Mouse (Mus musculus) kidney, embryonic 16.5 days (tissue): ENCODE data around the gene Vsig10. TPM values are rescaled to one million over a fixed set of nuclear protein-coding genes. Genes with fewer than 3 reads are reported as not detected.

Experiments
- ATAC-seq: fragments of 200-750 bp; cut with Nextera tagmentation; 2 replicates; pipeline ENCODE4 v1.8.0; 2017; ENCODE audit warnings: moderate TSS enrichment; ENCODE audit not compliant: low FRiP score, low TSS enrichment
- H3K27ac ChIP-seq: fragments of 300-500 bp; sonication (generic); 2 replicates; pipeline ENCODE4 v1.5.1; 2014; ENCODE audit warnings: low read length
- H3K27me3 ChIP-seq: fragments of 300-500 bp; sonication (generic); 2 replicates; pipeline ENCODE4 v1.6.1; 2014; ENCODE audit warnings: low read length, control low read depth, mixed read lengths; ENCODE audit not compliant: insufficient read depth
- H3K36me3 ChIP-seq: fragments of 300-500 bp; sonication (generic); 2 replicates; pipeline ENCODE4 v1.6.1; 2014; ENCODE audit warnings: low read length, control low read depth, mixed read lengths; ENCODE audit not compliant: insufficient read depth
- H3K4me1 ChIP-seq: fragments of 300-500 bp; sonication (generic); 2 replicates; pipeline ENCODE4 v1.6.1; 2014; ENCODE audit warnings: low read length, control low read depth, mixed read lengths; ENCODE audit not compliant: insufficient read depth
- H3K4me2 ChIP-seq: fragments of 300-500 bp; sonication (generic); replicated peaks from 2 replicates; pipeline ENCODE4 v1.6.1; 2014; ENCODE audit warnings: low read depth, low read length
- H3K4me3 ChIP-seq: fragments of 300-500 bp; sonication (generic); 2 replicates; pipeline ENCODE4 v1.5.1; 2014; ENCODE audit warnings: mild to moderate bottlenecking, low read length
- H3K9ac ChIP-seq: fragments of 300-500 bp; sonication (generic); replicated peaks from 2 replicates; pipeline ENCODE4 v1.6.1; 2014; ENCODE audit warnings: low read length
- H3K9me3 ChIP-seq: fragments of 300-500 bp; sonication (generic); 2 replicates; pipeline ENCODE4 v1.6.1; 2016; ENCODE audit warnings: low read length, control low read depth
- WGBS: fragments of 180-500 bp; shearing (Covaris S2); extraction: QIAGEN DNeasy Blood & Tissue Kit; methylation state at CpG from one replicate; pipeline ENCODE4 v1.1.7; 2014; 5-methylcytosine and 5-hydroxymethylcytosine counted together
- polyA plus RNA-seq: library from polyadenylated mRNA; unstranded; fragments of >200 nt; fragmentation: Nextera tagmentation; extraction: Ambion mirVana; gene quantifications from 2 replicates; pipeline ENCODE4 v1.2.1, GENCODE M21; 2015

Vsig10 gene
- polyA plus RNA-seq, 1 experiment from 2014 or later: 14.6 TPM

DNA sequence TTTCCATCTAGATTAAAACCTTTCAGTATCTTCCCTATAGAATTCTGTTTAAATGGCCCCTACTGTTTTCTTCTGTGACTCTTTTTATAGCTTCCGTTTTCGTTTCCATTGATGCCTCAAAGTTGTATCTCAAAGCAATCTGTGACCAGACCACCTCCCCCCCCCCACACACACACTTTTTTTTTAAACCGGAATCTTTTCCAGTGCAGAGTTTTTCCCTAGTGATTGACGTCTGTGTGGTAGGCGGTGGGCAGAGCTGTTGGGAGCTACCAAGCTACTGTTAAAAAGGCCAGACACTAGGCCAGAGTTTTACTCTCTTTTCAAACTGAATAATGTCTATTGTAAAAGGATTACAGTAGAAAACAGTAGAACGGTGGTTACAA lies 39.4 kb downstream of the Vsig10 start:
- H3K9me3 ChIP-seq: no peaks in the 10 kb centered on the region
- H3K27ac ChIP-seq: peak overlapping the region; percentile 92
- H3K9ac ChIP-seq: peak overlapping the region; percentile 83
- H3K36me3 ChIP-seq: no peaks in the 10 kb centered on the region
- H3K4me1 ChIP-seq: peaks cover 66% of the 10 kb centered on the region
- no peak for ATAC-seq
- peak overlapping the region; percentile 79 for H3K4me3 ChIP-seq
- H3K4me2 ChIP-seq: peak overlapping the region; percentile 86
- H3K27me3 ChIP-seq: no peaks in the 10 kb centered on the region
- WGBS: 9% methylated on average over 6 of the region's 6 CpGs

- no peaks in the 10 kb centered on the region for H3K27me3 ChIP-seq
- ATAC-seq: no peak
- WGBS: 41% methylated on average over 11 of the region's 11 CpGs
- peak overlapping the region; percentile 86 for H3K4me2 ChIP-seq
- H3K36me3 ChIP-seq: 0 out of 2 replicates have a peak, but pooled peaks cover 3% of the 10 kb centered on the region
- no peak overlapping the region for H3K4me3 ChIP-seq
- H3K9me3 ChIP-seq: no peaks in the 10 kb centered on the region
- H3K4me1 ChIP-seq: peaks cover 71% of the 10 kb centered on the region
- H3K27ac ChIP-seq: peak overlapping the region; percentile 77; the same call in 1 of the 2 replicates
- no peak overlapping the region for H3K9ac ChIP-seq
Measured at GRCm38 (mm10) chr5:117358725-117359124, 39.8 kb downstream of the Vsig10 start.

DNA sequence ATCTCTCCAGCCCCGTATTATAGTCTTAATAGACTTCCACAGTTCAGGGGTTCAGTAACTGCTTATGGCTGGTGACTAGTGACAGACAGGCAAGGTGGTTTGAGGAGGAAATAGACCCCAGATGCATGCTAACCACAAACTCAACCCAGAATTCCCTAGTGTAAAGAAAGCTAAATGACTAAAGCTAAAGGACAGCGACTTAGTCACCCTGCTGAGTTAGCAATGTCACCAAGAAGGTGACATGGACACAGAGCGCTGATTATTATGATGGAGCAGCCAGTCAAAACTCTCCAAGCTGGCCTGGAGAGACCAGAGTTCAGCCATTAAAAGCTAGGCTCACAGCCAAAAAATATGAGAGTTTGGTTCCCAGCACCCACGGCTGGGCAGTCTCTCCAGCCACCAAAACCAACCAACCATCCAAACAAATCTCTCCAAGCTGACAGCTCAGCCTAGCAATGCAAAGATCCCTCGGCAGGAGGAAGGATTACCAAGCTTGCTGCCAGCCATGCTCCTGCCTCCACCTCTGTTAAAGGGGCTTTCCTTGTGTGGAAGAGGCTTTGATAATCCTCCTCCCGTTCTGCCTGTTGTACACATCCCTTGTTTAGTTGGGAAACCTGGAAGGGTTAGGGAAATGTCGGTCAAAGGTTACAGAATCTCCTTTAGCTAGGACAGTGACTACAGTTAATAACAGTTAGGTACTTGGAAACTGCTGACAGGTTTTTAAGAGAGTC lies 40.8 kb downstream of the Vsig10 start:
- Histone ChIP-seq H3K4me2 (peak overlapping the region; percentile 28; the same call in 1 of the 2 replicates), H3K4me3 (no peak overlapping the region), H3K4me1 (peaks cover 75% of the 10 kb centered on the region), H3K9ac (no peak overlapping the region), H3K27ac (peak overlapping the region; percentile 77), H3K27me3 (no peaks in the 10 kb centered on the region), H3K9me3 (no peaks in the 10 kb centered on the region), H3K36me3 (0 out of 2 replicates have a peak, but pooled peaks cover 3% of the 10 kb centered on the region)
- 34% methylated on average over 7 of the region's 7 CpGs for WGBS
- ATAC-seq: no peak

DNA sequence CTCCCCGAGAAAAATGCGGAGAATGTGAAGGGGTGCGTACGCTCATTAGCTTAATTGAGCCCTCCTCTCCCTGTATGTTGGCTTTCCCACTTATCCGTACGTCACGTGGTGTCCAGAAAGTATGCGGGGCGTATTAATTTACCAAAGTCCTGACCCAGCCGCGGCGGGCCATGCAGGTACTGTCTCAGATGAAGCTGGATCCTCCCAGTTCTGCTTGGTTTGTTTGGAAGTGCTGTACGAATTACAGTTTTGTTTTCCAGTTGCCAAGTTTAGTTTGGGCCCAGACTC lies 41.3 kb downstream of the Vsig10 start:
- Histone ChIP-seq H3K36me3 (peaks cover 7% of the 10 kb centered on the region), H3K4me3 (no peak overlapping the region), H3K27me3 (no peaks in the 10 kb centered on the region), H3K9ac (no peak overlapping the region; the same call in 1 of the 2 replicates), H3K4me2 (peak overlapping the region; percentile 28), H3K27ac (peak overlapping the region; percentile 77), H3K4me1 (peaks cover 73% of the 10 kb centered on the region), H3K9me3 (no peaks in the 10 kb centered on the region)
- WGBS: 23% methylated on average over 13 of the region's 13 CpGs
- ATAC-seq: peak; percentile 14; the same call in 1 of the 2 replicates

DNA sequence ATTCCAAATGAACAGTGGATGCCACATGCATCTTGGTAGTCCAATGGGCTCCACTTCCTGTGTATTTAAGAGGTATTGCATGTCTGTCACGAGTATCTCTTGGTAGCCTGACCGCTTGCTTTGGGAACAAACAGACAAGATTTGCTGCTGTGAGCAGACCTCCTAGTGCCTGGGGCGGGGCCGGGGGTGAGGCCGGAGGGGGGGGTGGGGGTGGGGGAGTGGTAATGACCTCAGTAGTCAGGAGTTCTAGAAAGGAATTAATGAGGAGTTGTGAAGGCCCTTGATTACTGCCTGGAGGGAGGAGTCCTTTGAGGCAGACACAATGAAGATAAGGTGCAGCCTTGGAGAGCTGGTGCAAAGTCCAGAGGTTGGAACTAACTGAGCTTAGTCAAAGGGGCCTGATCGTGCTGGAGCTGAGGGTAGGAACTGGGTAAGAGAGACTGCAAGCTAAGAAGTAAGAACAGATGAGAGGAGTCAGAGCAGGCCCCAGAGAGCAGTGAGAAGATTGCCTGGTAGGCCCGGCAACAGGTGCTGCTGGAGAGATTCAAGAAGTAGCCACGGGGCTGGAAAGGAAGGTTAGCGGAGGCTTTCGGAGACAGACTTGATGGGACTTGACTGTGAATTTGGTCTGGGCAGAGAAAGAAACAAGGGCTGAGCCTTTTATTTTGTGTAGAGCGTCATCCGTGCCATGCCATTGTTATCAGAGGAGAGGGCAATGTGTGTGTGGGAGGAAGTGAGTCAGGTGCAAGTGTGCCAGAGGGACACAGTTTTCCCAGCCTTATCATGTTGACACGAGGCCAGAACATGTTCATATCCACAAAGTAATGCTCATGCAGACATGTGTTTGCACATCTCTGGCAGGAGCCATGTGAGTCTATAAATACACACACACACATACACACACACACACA lies 42.0 kb downstream of the Vsig10 start:
- Histone ChIP-seq H3K4me1 (peaks cover 67% of the 10 kb centered on the region), H3K27ac (peak overlapping the region; percentile 77), H3K4me2 (peak overlapping the region; percentile 28), H3K27me3 (no peaks in the 10 kb centered on the region), H3K4me3 (no peak overlapping the region), H3K9ac (peak overlapping the region; percentile 0; the same call in 1 of the 2 replicates), H3K36me3 (peaks cover 11% of the 10 kb centered on the region), H3K9me3 (no peaks in the 10 kb centered on the region)
- WGBS: 31% methylated on average over 13 of the region's 13 CpGs
- ATAC-seq: peak; percentile 60

GRCm38 (mm10) chr5:117361590-117361989 lies 42.7 kb downstream of the Vsig10 start:
- WGBS: 62% methylated on average over 4 of the region's 4 CpGs
- Histone ChIP-seq H3K9ac (no peak overlapping the region), H3K4me2 (0 out of 2 replicates have a peak overlapping the region, but pooled peaks have one; percentile 28), H3K27me3 (no peaks in the 10 kb centered on the region), H3K27ac (peak overlapping the region; percentile 77; the same call in 1 of the 2 replicates), H3K4me1 (peaks cover 61% of the 10 kb centered on the region), H3K4me3 (no peak overlapping the region), H3K36me3 (peaks cover 11% of the 10 kb centered on the region), H3K9me3 (no peaks in the 10 kb centered on the region)
- no peak for ATAC-seq

DNA sequence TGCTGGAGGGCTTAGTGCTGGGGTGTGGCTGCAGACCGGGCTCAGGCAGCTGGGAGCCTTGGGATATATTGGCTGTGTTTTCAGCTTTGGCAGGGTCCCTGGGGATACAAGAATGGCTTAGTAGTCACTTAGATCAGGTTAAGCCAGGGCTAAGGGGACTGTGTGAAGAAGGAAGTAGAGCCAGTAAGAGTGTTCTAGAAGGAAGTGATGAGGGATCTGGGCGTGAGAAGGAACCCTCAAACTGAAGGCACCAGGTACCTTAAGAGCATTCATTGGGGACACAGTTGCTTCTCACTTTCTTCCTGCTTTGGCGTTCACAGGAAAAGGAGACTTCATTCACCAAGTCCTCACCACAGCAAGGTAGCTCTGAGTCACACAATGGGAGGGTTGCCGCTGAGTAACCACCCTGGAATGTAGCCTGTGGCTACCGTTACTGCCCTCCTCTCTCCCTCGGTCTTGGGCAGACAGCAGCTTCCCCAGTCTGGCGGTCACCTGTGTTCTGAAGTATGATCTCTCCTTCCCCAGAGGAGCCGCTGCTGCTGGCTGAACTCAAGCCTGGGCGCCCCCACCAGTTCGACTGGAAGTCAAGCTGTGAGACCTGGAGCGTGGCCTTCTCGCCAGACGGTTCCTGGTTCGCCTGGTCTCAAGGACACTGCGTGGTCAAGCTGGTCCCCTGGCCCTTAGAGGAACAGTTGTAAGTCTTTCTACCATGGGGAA lies 44.3 kb downstream of the Vsig10 start:
- Histone ChIP-seq H3K4me3 (no peak overlapping the region), H3K4me2 (no peak overlapping the region; the same call in 1 of the 2 replicates), H3K36me3 (peaks cover 15% of the 10 kb centered on the region), H3K9me3 (no peaks in the 10 kb centered on the region), H3K9ac (no peak overlapping the region), H3K27me3 (no peaks in the 10 kb centered on the region), H3K27ac (peak overlapping the region; percentile 56), H3K4me1 (peaks cover 58% of the 10 kb centered on the region)
- WGBS: 48% methylated on average over 15 of the region's 15 CpGs
- ATAC-seq: peak; percentile 31; the same call in 1 of the 2 replicates

GRCm38 (mm10) chr5:117364821-117365220 lies 45.9 kb downstream of the Vsig10 start:
- Histone ChIP-seq H3K27ac (no peak overlapping the region), H3K27me3 (no peaks in the 10 kb centered on the region), H3K9ac (no peak overlapping the region), H3K4me1 (peaks cover 42% of the 10 kb centered on the region), H3K9me3 (no peaks in the 10 kb centered on the region), H3K4me3 (no peak overlapping the region), H3K4me2 (no peak overlapping the region), H3K36me3 (peaks cover 29% of the 10 kb centered on the region)
- WGBS: 81% methylated on average over 3 of the region's 3 CpGs
- no peak for ATAC-seq

GRCm38 (mm10) chr5:117365904-117366561 lies 47.1 kb downstream of the Vsig10 start:
- ATAC-seq: no peak
- peaks cover 37% of the 10 kb centered on the region for H3K36me3 ChIP-seq
- H3K9ac ChIP-seq: no peak overlapping the region
- whole genome bisulfite sequencing: 90% methylated on average over 13 of the region's 13 CpGs
- no peak overlapping the region for H3K4me2 ChIP-seq
- H3K4me1 ChIP-seq: peaks cover 30% of the 10 kb centered on the region
- H3K27ac ChIP-seq: no peak overlapping the region
- H3K4me3 ChIP-seq: no peak overlapping the region
- no peaks in the 10 kb centered on the region for H3K27me3 ChIP-seq
- no peaks in the 10 kb centered on the region for H3K9me3 ChIP-seq
